Mouse (Mus musculus) MEL (cell line): ENCODE data around the gene Aqr. TPM values are rescaled to one million over a fixed set of nuclear protein-coding genes. Genes with fewer than 3 reads are reported as not detected.

Source experiments
- DNase-seq: peaks from one replicate; pipeline ENCODE4 v3.0.0; 2011; ENCODE audit warnings: low read depth, low spot score
- H3K27ac ChIP-seq: 2 replicates; pipeline ENCODE4 v1.5.1; 2012; ENCODE audit warnings: low read depth, mild to moderate bottlenecking, control low read depth, low read length, moderate library complexity; ENCODE audit not compliant: control insufficient read depth
- H3K27me3 ChIP-seq, 2 experiments: fragments of 150-350 bp in 1 of 2; sonication (generic) in 1 of 2; 2 replicates each; pipeline ENCODE4 v1.6.1; 2012; ENCODE audit warnings: low read length in 2 of 2, mild to moderate bottlenecking in 2 of 2, improper control_type of control experiment in 1 of 2, moderate library complexity in 1 of 2; ENCODE audit not compliant: insufficient read depth in 2 of 2, control insufficient read depth in 1 of 2
- H3K36me3 ChIP-seq, 2 experiments: 2 replicates each; pipeline ENCODE4 v1.6.1; 2012 to 2014; ENCODE audit warnings: low read length in 2 of 2, improper control_type of control experiment in 1 of 2, inconsistent platforms in 1 of 2, mild to moderate bottlenecking in 1 of 2; ENCODE audit not compliant: insufficient read depth in 2 of 2, control insufficient read depth in 1 of 2
- H3K4me1 ChIP-seq, 2 experiments: fragments of 150-350 bp in 1 of 2; sonication (generic) in 1 of 2; 2 replicates each; pipeline ENCODE4 v1.6.1; 2012; ENCODE audit warnings: low read length in 2 of 2, improper control_type of control experiment in 1 of 2, mild to moderate bottlenecking in 1 of 2; ENCODE audit not compliant: insufficient read depth in 2 of 2, control insufficient read depth in 1 of 2
- H3K4me3 ChIP-seq, 2 experiments: fragments of 150-350 bp in 1 of 2; sonication (generic) in 1 of 2; 2 replicates each; pipeline ENCODE4 v1.5.1; 2012; ENCODE audit warnings: low read depth in 2 of 2, low read length in 2 of 2, mild to moderate bottlenecking in 2 of 2, moderate library complexity in 2 of 2, control low read depth in 1 of 2, improper control_type of control experiment in 1 of 2; ENCODE audit not compliant: control insufficient read depth in 1 of 2, insufficient read depth in 1 of 2
- H3K79me2 ChIP-seq: 2 replicates; pipeline ENCODE4 v1.6.1; 2012; ENCODE audit warnings: mild to moderate bottlenecking, low read length, moderate library complexity; ENCODE audit not compliant: control insufficient read depth, poor library complexity, insufficient read depth
- H3K9ac ChIP-seq: 2 replicates; pipeline ENCODE4 v1.6.1; 2012; ENCODE audit warnings: low read depth, mild to moderate bottlenecking, control low read depth, low read length, moderate library complexity; ENCODE audit not compliant: control insufficient read depth, poor library complexity, severe bottlenecking
- H3K9me3 ChIP-seq: fragments of 150-350 bp; sonication (generic); replicated peaks from 2 replicates; pipeline ENCODE4 v1.6.1; 2012; ENCODE audit warnings: mild to moderate bottlenecking, low read length, improper control_type of control experiment, moderate library complexity; ENCODE audit not compliant: insufficient read depth
- E2F4 ChIP-seq: IDR thresholded peaks from 2 replicates; pipeline ENCODE4 v1.6.1; 2011; ENCODE audit warnings: low read depth, low read length, improper control_type of control experiment, borderline replicate concordance
- ELF1 ChIP-seq: IDR thresholded peaks from 2 replicates; pipeline ENCODE4 v1.6.1; 2014; ENCODE audit warnings: low read depth, mild to moderate bottlenecking, inconsistent platforms, low read length, improper control_type of control experiment, moderate library complexity
- EP300 ChIP-seq, 2 experiments: IDR thresholded peaks; 2 replicates each; pipeline ENCODE4 v1.6.1; 2011; ENCODE audit warnings: improper control_type of control experiment in 2 of 2, low read length in 2 of 2, low read depth in 1 of 2, mild to moderate bottlenecking in 1 of 2
- HCFC1 ChIP-seq: IDR thresholded peaks from 2 replicates; pipeline ENCODE4 v1.6.1; 2012; ENCODE audit warnings: low read depth, mild to moderate bottlenecking, inconsistent platforms, low read length, improper control_type of control experiment, moderate library complexity
- JUND ChIP-seq: IDR thresholded peaks from 2 replicates; pipeline ENCODE4 v1.6.1; 2011; ENCODE audit warnings: low read depth, mild to moderate bottlenecking, improper control_type of control experiment, low read length
- MAX ChIP-seq: IDR thresholded peaks from 2 replicates; pipeline ENCODE4 v1.6.1; 2011; ENCODE audit warnings: low read length, improper control_type of control experiment
- MAZ ChIP-seq: IDR thresholded peaks from 2 replicates; pipeline ENCODE4 v1.6.1; 2012; ENCODE audit warnings: low read depth, mild to moderate bottlenecking, inconsistent platforms, low read length, improper control_type of control experiment
- MEF2A ChIP-seq: IDR thresholded peaks from 2 replicates; pipeline ENCODE4 v1.6.1; 2014; ENCODE audit warnings: low read depth, mild to moderate bottlenecking, inconsistent platforms, low read length, improper control_type of control experiment; ENCODE audit not compliant: poor library complexity, insufficient replicate concordance, severe bottlenecking; ENCODE audit errors: extremely low read depth
- MYB ChIP-seq: IDR thresholded peaks from 2 replicates; pipeline ENCODE4 v1.6.1; 2011; ENCODE audit warnings: mild to moderate bottlenecking, low read depth, low read length, improper control_type of control experiment
- NRF1 ChIP-seq: IDR thresholded peaks from 2 replicates; pipeline ENCODE4 v1.6.1; 2014; ENCODE audit warnings: low read depth, mild to moderate bottlenecking, inconsistent platforms, low read length, improper control_type of control experiment, moderate library complexity; ENCODE audit not compliant: poor library complexity, insufficient read depth, severe bottlenecking
- POLR2AphosphoS2 ChIP-seq: IDR thresholded peaks from 2 replicates; pipeline ENCODE4 v1.6.1; 2011; ENCODE audit warnings: low read length, improper control_type of control experiment
- RAD21 ChIP-seq: IDR thresholded peaks from 2 replicates; pipeline ENCODE4 v1.6.1; 2011; ENCODE audit warnings: mild to moderate bottlenecking, low read depth, low read length, improper control_type of control experiment
- RCOR1 ChIP-seq: IDR thresholded peaks from 2 replicates; pipeline ENCODE4 v1.6.1; 2012; ENCODE audit warnings: low read depth, mild to moderate bottlenecking, inconsistent platforms, low read length, improper control_type of control experiment
- SIN3A ChIP-seq: IDR thresholded peaks from 2 replicates; pipeline ENCODE4 v1.6.1; 2012; ENCODE audit warnings: low read length, improper control_type of control experiment, inconsistent platforms
- SMC3 ChIP-seq: IDR thresholded peaks from 2 replicates; pipeline ENCODE4 v1.6.1; 2011; ENCODE audit warnings: low read depth, low read length, improper control_type of control experiment
- TCF12 ChIP-seq: IDR thresholded peaks from 2 replicates; pipeline ENCODE4 v1.6.1; 2014; ENCODE audit warnings: low read depth, mild to moderate bottlenecking, inconsistent platforms, low read length, improper control_type of control experiment, moderate library complexity
- USF1 ChIP-seq: IDR thresholded peaks from 2 replicates; pipeline ENCODE4 v1.6.1; 2014; ENCODE audit warnings: low read depth, mild to moderate bottlenecking, inconsistent platforms, low read length, improper control_type of control experiment, moderate library complexity
- USF2 ChIP-seq, 2 experiments: IDR thresholded peaks; 2 replicates each; pipeline ENCODE4 v1.6.1; 2011 to 2012; ENCODE audit warnings: improper control_type of control experiment in 2 of 2, low read length in 2 of 2, borderline replicate concordance in 1 of 2, inconsistent platforms in 1 of 2, low read depth in 1 of 2, mild to moderate bottlenecking in 1 of 2; ENCODE audit not compliant: insufficient read depth in 1 of 2
- ZC3H11A ChIP-seq: IDR thresholded peaks from 2 replicates; pipeline ENCODE4 v1.6.1; 2012; ENCODE audit warnings: low read depth, mild to moderate bottlenecking, inconsistent platforms, low read length, improper control_type of control experiment
- ZKSCAN1 ChIP-seq: IDR thresholded peaks from 2 replicates; pipeline ENCODE4 v1.6.1; 2012; ENCODE audit warnings: low read depth, mild to moderate bottlenecking, inconsistent platforms, low read length, improper control_type of control experiment, moderate library complexity
- polyA plus RNA-seq, 2 experiments: library from polyadenylated mRNA; stranded (reverse) in 1 of 2; unstranded in 1 of 2; fragments of >175 nt in 1 of 2; fragments of >200 nt in 1 of 2; gene quantifications; 2 replicates each; pipeline versions ENCODE4 v1.2.1 to v1.2.4; 2012; ENCODE audit warnings: low replicate concordance in 2 of 2, low read depth in 1 of 2; ENCODE audit not compliant: insufficient read length in 2 of 2, insufficient read depth in 1 of 2, missing spikeins in 1 of 2
- total RNA-seq: library from RNA; depleted of rRNA; stranded (reverse); fragments of 300-350 nt; gene quantifications from 2 replicates; pipeline ENCODE4 v1.2.3, GENCODE M21; 2012

The Aqr gene
- total and polyA plus RNA-seq, 3 experiments = 45.9 to 143 (median 69.1) TPM

DNA sequence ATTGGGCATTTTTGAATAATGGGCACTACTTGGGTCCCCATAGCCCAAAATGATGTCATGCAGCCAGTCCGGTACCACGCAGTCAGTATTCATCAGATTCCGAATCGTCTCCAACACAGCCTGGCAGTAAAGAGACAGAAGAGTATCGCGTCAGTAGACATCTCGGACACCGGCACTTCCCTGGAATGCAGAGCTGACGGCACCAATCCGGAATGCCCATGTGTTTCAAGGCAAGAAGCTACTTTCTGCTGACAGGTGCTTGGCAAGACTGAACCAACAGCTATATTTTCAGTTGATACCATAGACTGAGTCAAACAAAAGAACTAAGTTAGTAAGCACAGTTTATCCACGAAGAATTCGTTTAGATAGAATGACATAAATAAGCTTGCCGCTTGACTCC is 56.2 kb downstream of the Aqr start:
- no peak for TF ChIP-seq RAD21
- no peak for TF ChIP-seq ELF1
- TF ChIP-seq MAZ = no peak
- no peak for TF ChIP-seq MEF2A
- TF ChIP-seq MAX = no peak
- TF ChIP-seq NRF1 = no peak
- no peak for TF ChIP-seq JUND
- TF ChIP-seq USF2 (IDR thresholded peaks at IDR 0.05; ENCODE audit: borderline replicate concordance in 1 of 2, insufficient read depth in 1 of 2, low read depth in 1 of 2, low read length in 2 of 2) = no peak
- TF ChIP-seq E2F4 = no peak
- no peak for TF ChIP-seq SMC3
- TF ChIP-seq HCFC1 = no peak
- no peak for TF ChIP-seq ZC3H11A
- no peak for TF ChIP-seq USF1
- no peak for TF ChIP-seq MYB
- TF ChIP-seq SIN3A = no peak
- Histone ChIP-seq H3K27ac (no peak overlapping the region), H3K27me3 (no peaks in the 10 kb centered on the region), H3K79me2 (no peaks in the 10 kb centered on the region), H3K4me1 (no peaks in the 10 kb centered on the region), H3K9me3 (no peaks in the 10 kb centered on the region), H3K4me3 (no peak overlapping the region), H3K9ac (no peak overlapping the region), H3K36me3 (peaks cover 0 to 32% of the 10 kb centered on the region in 2 experiments; a peak in 2 of 4 replicates)
- no peak for DNase-seq

DNA sequence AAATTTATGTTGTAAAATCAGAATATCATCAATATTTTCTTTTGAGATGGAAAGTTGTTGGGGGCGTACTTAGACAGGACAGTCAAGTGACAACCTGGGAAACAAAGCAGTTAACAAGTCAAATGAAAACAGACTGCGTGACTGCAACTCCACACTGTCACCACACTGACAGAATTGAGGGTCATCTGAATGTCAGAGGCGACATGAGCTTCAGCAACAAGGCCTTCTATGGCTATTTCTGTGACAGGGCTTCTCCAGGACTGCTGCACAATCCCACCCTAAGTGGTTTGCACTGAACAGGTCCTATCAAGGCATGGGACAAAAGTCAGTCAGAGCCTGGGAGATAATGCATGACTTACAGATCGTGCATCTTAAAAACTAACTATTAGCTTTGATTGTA is 63.5 kb downstream of the Aqr start:
- TF ChIP-seq POLR2AphosphoS2 = no peak
- no peak for TF ChIP-seq ZKSCAN1
- no peak for TF ChIP-seq TCF12
- TF ChIP-seq JUND = no peak
- TF ChIP-seq EP300 (IDR thresholded peaks at IDR 0.05; ENCODE audit: low read depth in 1 of 2, low read length in 2 of 2) = no peak
- TF ChIP-seq NRF1 = no peak
- TF ChIP-seq ELF1 = no peak
- no peak for TF ChIP-seq RCOR1
- TF ChIP-seq, all 39 proteins: peak for 0
- DNase-seq = no peak
- H3K36me3 ChIP-seq = peaks cover 0 to 27% of the 10 kb centered on the region in 2 experiments; a peak in 2 of 4 replicates

More for the DNA sequence above, 63.5 kb downstream of the Aqr start:
- Histone ChIP-seq H3K27me3 (no peaks in the 10 kb centered on the region), H3K4me3 (no peak overlapping the region), H3K9ac (no peak overlapping the region), H3K9me3 (no peaks in the 10 kb centered on the region), H3K4me1 (no peaks in the 10 kb centered on the region), H3K79me2 (no peaks in the 10 kb centered on the region), H3K27ac (no peak overlapping the region)
